Mouse (Mus musculus): ENCODE measurements around the gene Pif1. TPM values are rescaled to one million over a fixed set of nuclear protein-coding genes. Genes with fewer than 3 reads are reported as not detected.

Pif1 gene
- polyA plus RNA-seq, 1 experiment from 2014 or later = 16.1 TPM

GRCm38 (mm10) chr9:65639065-65639464 lies 52.1 kb downstream of the Pif1 start:
- no peak overlapping the region for H3K9ac ChIP-seq (ENCODE audit: low read length)
- no peak overlapping the region for H3K27ac ChIP-seq (ENCODE audit: low read length)
- no peak overlapping the region for H3K4me2 ChIP-seq (ENCODE audit: low read depth, low read length)
- H3K9me3 ChIP-seq (ENCODE audit: control insufficient read depth, low read length) = no peaks in the 10 kb centered on the region
- no peak overlapping the region for H3K4me3 ChIP-seq (ENCODE audit: low read length)
- no peak for ATAC-seq (ENCODE audit: low read depth)
- no peaks in the 10 kb centered on the region for H3K36me3 ChIP-seq (ENCODE audit: control insufficient read depth, insufficient read depth, low read length)
- no peaks in the 10 kb centered on the region for H3K27me3 ChIP-seq (ENCODE audit: control insufficient read depth, insufficient read depth, low read depth, low read length)
- H3K4me1 ChIP-seq (replicated peaks; ENCODE audit: control insufficient read depth, insufficient read depth, low read length) = peaks cover 8% of the 10 kb centered on the region; the same call in 1 of the 2 replicates
- WGBS = 58% methylated on average over 5 of the region's 5 CpGs

GRCm38 (mm10) chr9:65640838-65641410 lies 54.0 kb downstream of the Pif1 start:
- H3K4me1 ChIP-seq (replicated peaks; ENCODE audit: control insufficient read depth, insufficient read depth, low read length) = peaks cover 8% of the 10 kb centered on the region; the same call in 1 of the 2 replicates

GRCm38 (mm10) chr9:65641446-65642052 lies 54.6 kb downstream of the Pif1 start:
- H3K9ac ChIP-seq (ENCODE audit: low read length) = no peak overlapping the region
- no peak overlapping the region for H3K4me2 ChIP-seq (ENCODE audit: low read depth, low read length)
- 27% methylated on average over 12 of the region's 12 CpGs for WGBS

More at GRCm38 (mm10) chr9:65640838-65641410, 54.0 kb downstream of the Pif1 start:
- no peak overlapping the region for H3K27ac ChIP-seq (ENCODE audit: low read length)
- H3K4me3 ChIP-seq (ENCODE audit: low read length) = no peak overlapping the region
- no peaks in the 10 kb centered on the region for H3K36me3 ChIP-seq (ENCODE audit: control insufficient read depth, insufficient read depth, low read length)
- ATAC-seq (ENCODE audit: low read depth) = peak; percentile 45; the same call in 1 of the 2 replicates
- WGBS = 13% methylated on average over 5 of the region's 5 CpGs
- no peak overlapping the region for H3K4me2 ChIP-seq (ENCODE audit: low read depth, low read length)
- no peaks in the 10 kb centered on the region for H3K27me3 ChIP-seq (ENCODE audit: control insufficient read depth, insufficient read depth, low read depth, low read length)
- no peaks in the 10 kb centered on the region for H3K9me3 ChIP-seq (ENCODE audit: control insufficient read depth, low read length)
- no peak overlapping the region for H3K9ac ChIP-seq (ENCODE audit: low read length)

GRCm38 (mm10) chr9:65642546-65642945 lies 55.6 kb downstream of the Pif1 start:
- Histone ChIP-seq H3K9me3 (ENCODE audit: control insufficient read depth, low read length) (no peaks in the 10 kb centered on the region), H3K4me3 (ENCODE audit: low read length) (no peak overlapping the region), H3K4me2 (ENCODE audit: low read depth, low read length) (no peak overlapping the region), H3K27me3 (ENCODE audit: control insufficient read depth, insufficient read depth, low read depth, low read length) (no peaks in the 10 kb centered on the region), H3K27ac (ENCODE audit: low read length) (no peak overlapping the region), H3K9ac (ENCODE audit: low read length) (no peak overlapping the region), H3K36me3 (ENCODE audit: control insufficient read depth, insufficient read depth, low read length) (no peaks in the 10 kb centered on the region), H3K4me1 (replicated peaks; ENCODE audit: control insufficient read depth, insufficient read depth, low read length) (peaks cover 8% of the 10 kb centered on the region; the same call in 1 of the 2 replicates)
- ATAC-seq (ENCODE audit: low read depth) = no peak

More at GRCm38 (mm10) chr9:65641446-65642052, 54.6 kb downstream of the Pif1 start:
- no peak for ATAC-seq (ENCODE audit: low read depth)
- peaks cover 8% of the 10 kb centered on the region; the same call in 1 of the 2 replicates for H3K4me1 ChIP-seq (replicated peaks; ENCODE audit: control insufficient read depth, insufficient read depth, low read length)
- no peaks in the 10 kb centered on the region for H3K9me3 ChIP-seq (ENCODE audit: control insufficient read depth, low read length)
- no peak overlapping the region for H3K4me3 ChIP-seq (ENCODE audit: low read length)
- H3K27me3 ChIP-seq (ENCODE audit: control insufficient read depth, insufficient read depth, low read depth, low read length) = no peaks in the 10 kb centered on the region
- no peak overlapping the region for H3K27ac ChIP-seq (ENCODE audit: low read length)
- H3K36me3 ChIP-seq (ENCODE audit: control insufficient read depth, insufficient read depth, low read length) = no peaks in the 10 kb centered on the region

- H3K27ac ChIP-seq (ENCODE audit: low read length) = no peak overlapping the region
Observed at GRCm38 (mm10) chr9:65644960-65645359, 58.0 kb downstream of the Pif1 start.

More at GRCm38 (mm10) chr9:65644960-65645359, 58.0 kb downstream of the Pif1 start:
- no peak overlapping the region for H3K9ac ChIP-seq (ENCODE audit: low read length)
- no peaks in the 10 kb centered on the region for H3K36me3 ChIP-seq (ENCODE audit: control insufficient read depth, insufficient read depth, low read length)
- H3K27me3 ChIP-seq (ENCODE audit: control insufficient read depth, insufficient read depth, low read depth, low read length) = no peaks in the 10 kb centered on the region
- WGBS = 88% methylated on average over 4 of the region's 4 CpGs
- H3K4me3 ChIP-seq (ENCODE audit: low read length) = no peak overlapping the region
- H3K4me2 ChIP-seq (ENCODE audit: low read depth, low read length) = no peak overlapping the region
- H3K4me1 ChIP-seq (replicated peaks; ENCODE audit: control insufficient read depth, insufficient read depth, low read length) = peaks cover 12% of the 10 kb centered on the region
- ATAC-seq (ENCODE audit: low read depth) = no peak
- no peaks in the 10 kb centered on the region for H3K9me3 ChIP-seq (ENCODE audit: control insufficient read depth, low read length)

Other genes starting within 250 kb of the Pif1 start
- 3.9 and 4.9 TPM in 2 replicates for gene Pdcd7, start 241.1 kb upstream of the Pif1 start, polyA plus RNA-seq (2015; fragmentation: Nextera tagmentation; extraction: Ambion mirVana)
- gene Ubap1l, start 226.1 kb upstream of the Pif1 start, polyA plus RNA-seq (2015; fragmentation: Nextera tagmentation; extraction: Ambion mirVana) = 0.35 TPM in 1 of 2 replicates, not detected in the other
- gene Kbtbd13, start 195.5 kb upstream of the Pif1 start, polyA plus RNA-seq (2015; fragmentation: Nextera tagmentation; extraction: Ambion mirVana) = 4.7 and 4.8 TPM in 2 replicates
- gene Rasl12, start 188.7 kb upstream of the Pif1 start, polyA plus RNA-seq (2015; fragmentation: Nextera tagmentation; extraction: Ambion mirVana) = 53.8 and 55.8 TPM in 2 replicates
- not detected in 2 replicates for gene Slc51b, start 164.2 kb upstream of the Pif1 start, polyA plus RNA-seq (2015; fragmentation: Nextera tagmentation; extraction: Ambion mirVana)
- 20.1 and 22.2 TPM in 2 replicates for gene Mtfmt, start 151.4 kb upstream of the Pif1 start, polyA plus RNA-seq (2015; fragmentation: Nextera tagmentation; extraction: Ambion mirVana)
- 98.9 and 99.2 TPM in 2 replicates for gene Spg21, start 126.2 kb upstream of the Pif1 start, polyA plus RNA-seq (2015; fragmentation: Nextera tagmentation; extraction: Ambion mirVana)
- gene Ankdd1a, start 67.0 kb upstream of the Pif1 start, polyA plus RNA-seq (2015; fragmentation: Nextera tagmentation; extraction: Ambion mirVana) = not detected in 2 replicates
- gene Plekho2, start 7.1 kb upstream of the Pif1 start, polyA plus RNA-seq (2015; fragmentation: Nextera tagmentation; extraction: Ambion mirVana) = 23.6 and 24.4 TPM in 2 replicates
- 10.8 and 14.1 TPM in 2 replicates for gene Rbpms2, start 42.5 kb downstream of the Pif1 start, polyA plus RNA-seq (2015; fragmentation: Nextera tagmentation; extraction: Ambion mirVana)
- 455 and 472 TPM in 2 replicates for gene Oaz2, start 80.8 kb downstream of the Pif1 start, polyA plus RNA-seq (2015; fragmentation: Nextera tagmentation; extraction: Ambion mirVana)
- 4.5 and 4.7 TPM in 2 replicates for gene Zfp609, start 240.4 kb downstream of the Pif1 start, polyA plus RNA-seq (2015; fragmentation: Nextera tagmentation; extraction: Ambion mirVana)